Mouse (Mus musculus): ENCODE results near the gene Rmnd1. TPM values are rescaled to one million over a fixed set of nuclear protein-coding genes. Genes with fewer than 3 reads are reported as not detected.
"Not testable (repeated sequence)": the region's sequence is repeated elsewhere in the genome, so short reads cannot be mapped to it uniquely, and the experiment has no call there.

Gene Rmnd1
- total RNA-seq (2021): 10 to 100 TPM; 42.8 to 54.3 TPM
- 25.2 and 39.5 TPM in 2 replicates for polyA plus RNA-seq (2012; rRNA removed)
- long read RNA-seq, transcript Rmnd1-201 (13 exons, 3,139 nt): major isoform, 22 of 39 reads
- long read RNA-seq, partial matches to known transcripts: 1 of 39 reads
- long read RNA-seq, other reads (novel, unspliced or antisense): 16 of 39 reads

DNA sequence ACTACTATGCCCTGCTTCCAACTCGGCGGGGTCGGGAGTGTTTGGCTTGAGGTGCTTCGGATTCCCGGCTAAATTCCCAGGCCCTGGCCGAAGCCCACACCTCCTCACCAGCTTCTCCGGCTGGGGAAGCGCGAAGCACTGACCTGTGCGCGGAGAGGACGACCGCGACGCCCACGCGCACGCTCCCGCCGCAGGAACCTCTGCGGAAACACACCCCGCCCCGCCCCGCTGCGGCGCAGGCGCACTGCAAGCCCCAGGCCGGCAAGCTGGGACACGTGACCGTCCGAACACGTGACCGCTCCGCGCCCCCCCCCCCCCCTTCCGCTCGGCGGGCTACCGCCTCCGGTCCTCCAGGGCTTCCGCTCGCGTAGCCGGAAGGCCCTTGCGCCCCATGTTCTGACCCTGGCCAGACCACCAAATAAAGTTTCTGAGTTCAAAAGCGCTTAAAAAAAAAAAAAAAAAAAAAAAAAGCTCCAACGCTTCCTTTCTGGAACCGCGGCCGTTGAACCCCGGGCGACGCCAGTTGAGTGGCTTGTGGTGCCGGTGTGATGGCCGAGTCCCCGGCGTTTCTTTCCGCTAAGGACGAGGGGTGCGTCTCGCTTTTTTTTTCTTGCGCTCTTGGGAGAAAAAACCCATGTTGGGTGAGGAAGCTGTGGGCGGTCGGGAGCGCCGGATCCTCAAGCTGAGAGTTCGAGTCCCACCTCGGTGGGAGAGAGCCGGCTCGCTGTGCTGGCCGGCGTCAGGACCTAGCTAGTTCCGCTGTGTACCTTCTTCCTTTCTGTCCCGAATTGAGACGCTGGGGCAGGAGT, at the start of gene Rmnd1, which contains the start of gene Armt1:
Rmnd1 (minus strand) TSS at position 266 of the 809 bp plus-strand sequence.
Armt1 (plus strand) TSS at position 345 of the 809 bp plus-strand sequence.
- DNase-seq: peak; percentile 97

- DNase-seq: peak; percentile 32
Measured at GRCm38 (mm10) chr10:4481695-4482094, 49.5 kb upstream of the Rmnd1 start.

- no peak for DNase-seq
Measured at GRCm38 (mm10) chr10:4480929-4481328, 48.7 kb upstream of the Rmnd1 start.

GRCm38 (mm10) chr10:4476604-4477003, 44.4 kb upstream of the Rmnd1 start:
- no peak for DNase-seq

- peak; percentile 13 for DNase-seq
Measured at GRCm38 (mm10) chr10:4475431-4475830, 43.2 kb upstream of the Rmnd1 start.

DNA sequence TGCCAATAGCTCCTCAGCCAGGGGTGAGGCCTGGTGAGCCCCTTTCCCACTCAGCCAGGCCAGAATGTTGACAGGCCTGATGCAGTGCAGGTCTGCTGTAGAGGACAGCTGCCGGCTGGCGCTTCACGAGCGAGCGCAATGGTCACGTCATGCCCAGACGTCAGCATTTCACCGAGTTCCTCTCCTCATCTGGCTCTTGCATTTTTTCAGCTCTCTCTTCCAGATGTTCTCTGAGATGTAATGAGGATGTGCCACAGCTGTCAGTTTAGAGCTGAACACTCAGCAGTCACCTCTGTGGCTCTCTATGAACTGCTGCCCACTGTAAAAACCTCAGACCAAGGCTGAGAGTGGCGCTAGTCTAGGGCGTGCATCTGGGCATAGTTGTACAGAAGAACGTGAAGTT, 41.4 kb upstream of the Rmnd1 start:
- DNase-seq: no peak

- no peak for DNase-seq
Measured at GRCm38 (mm10) chr10:4469406-4469805, 37.2 kb upstream of the Rmnd1 start.

DNA sequence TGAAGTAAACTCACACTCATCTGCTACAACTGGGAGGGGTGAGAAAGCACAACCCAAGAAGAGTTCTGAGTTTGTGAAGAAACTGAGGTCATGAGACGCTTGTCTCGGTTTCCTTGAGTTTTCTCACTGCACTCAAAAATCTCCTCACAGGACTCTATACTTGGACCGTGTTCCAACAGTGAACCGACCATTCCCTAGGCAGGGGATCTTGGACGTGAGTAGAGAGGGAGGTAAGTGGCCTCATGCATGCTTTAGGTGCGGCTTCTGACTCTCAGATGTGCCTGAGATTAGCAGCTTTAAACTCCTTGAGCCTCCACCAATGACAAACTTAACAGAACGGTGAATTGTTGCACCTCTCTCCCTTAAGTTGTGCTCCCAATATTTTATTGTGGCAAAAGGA, 33.6 kb upstream of the Rmnd1 start:
- DNase-seq: no peak

- no peak for DNase-seq
Measured at GRCm38 (mm10) chr10:4460201-4460600, 28.0 kb upstream of the Rmnd1 start.

- no peak for DNase-seq
Measured at GRCm38 (mm10) chr10:4456409-4456808, 24.2 kb upstream of the Rmnd1 start.

GRCm38 (mm10) chr10:4435416-4435815, 3.2 kb upstream of the Rmnd1 start:
- DNase-seq: no peak

- DNase-seq: not testable (repeated sequence)
Measured at GRCm38 (mm10) chr10:4433871-4434270, 1.7 kb upstream of the Rmnd1 start.

- no peak for DNase-seq
Measured at GRCm38 (mm10) chr10:4432996-4433755, 988 bp upstream of the Rmnd1 start.

GRCm38 (mm10) chr10:4431746-4432122, 454 bp downstream of the Rmnd1 start:
- DNase-seq: no peak

- no peak for DNase-seq
Measured at GRCm38 (mm10) chr10:4430826-4431225, 1.4 kb downstream of the Rmnd1 start.

GRCm38 (mm10) chr10:4430399-4430798, 1.8 kb downstream of the Rmnd1 start:
- DNase-seq: no peak

- peak; percentile 32 for DNase-seq
Measured at GRCm38 (mm10) chr10:4425245-4425644, 6.9 kb downstream of the Rmnd1 start.

GRCm38 (mm10) chr10:4407191-4407590, 25.0 kb downstream of the Rmnd1 start:
- no peak for DNase-seq

DNA sequence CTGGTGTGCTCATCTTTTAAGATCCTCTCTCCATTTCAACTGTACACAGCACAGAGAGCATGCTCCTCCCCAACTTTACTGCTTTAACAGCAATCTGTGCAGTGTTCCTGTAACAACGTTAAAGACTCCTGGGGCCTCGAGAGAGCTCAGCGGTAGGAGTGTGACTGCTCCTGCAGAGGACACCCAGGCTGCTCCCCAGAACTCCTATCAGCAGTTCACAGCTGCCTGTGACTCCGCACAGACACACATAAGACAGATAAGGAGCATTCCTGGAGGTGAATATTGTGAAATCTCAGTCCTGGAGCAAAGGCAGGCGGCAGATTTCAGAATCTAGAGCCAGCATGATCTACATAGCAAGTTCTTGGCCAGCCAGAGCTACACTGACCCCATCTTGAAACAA, 26.7 kb downstream of the Rmnd1 start:
- no peak for DNase-seq

- DNase-seq: peak; percentile 37
Measured at GRCm38 (mm10) chr10:4404895-4405491, 27.2 kb downstream of the Rmnd1 start.

- DNase-seq: no peak
Measured at GRCm38 (mm10) chr10:4398058-4398457, 34.1 kb downstream of the Rmnd1 start.

GRCm38 (mm10) chr10:4395321-4395720, 36.9 kb downstream of the Rmnd1 start:
- no peak for DNase-seq
